Mouse (Mus musculus) MEL (cell line): ENCODE data around the gene Gm10190. TPM values are rescaled to one million over a fixed set of nuclear protein-coding genes. Genes with fewer than 3 reads are reported as not detected.
A peak's percentile ranks its signal among the peaks of the same experiment; 100 is the strongest.

Experiments
- DNase-seq: peaks from one replicate; pipeline ENCODE4 v3.0.0; 2011; ENCODE audit warnings: low read depth, low spot score
- H3K27ac ChIP-seq: 2 replicates; pipeline ENCODE4 v1.5.1; 2012; ENCODE audit warnings: low read depth, mild to moderate bottlenecking, control low read depth, low read length, moderate library complexity; ENCODE audit not compliant: control insufficient read depth
- H3K27me3 ChIP-seq, 2 experiments: fragments of 150-350 bp in 1 of 2; sonication (generic) in 1 of 2; 2 replicates each; pipeline ENCODE4 v1.6.1; 2012; ENCODE audit warnings: low read length in 2 of 2, mild to moderate bottlenecking in 2 of 2, improper control_type of control experiment in 1 of 2, moderate library complexity in 1 of 2; ENCODE audit not compliant: insufficient read depth in 2 of 2, control insufficient read depth in 1 of 2
- H3K36me3 ChIP-seq, 2 experiments: 2 replicates each; pipeline ENCODE4 v1.6.1; 2012 to 2014; ENCODE audit warnings: low read length in 2 of 2, improper control_type of control experiment in 1 of 2, inconsistent platforms in 1 of 2, mild to moderate bottlenecking in 1 of 2; ENCODE audit not compliant: insufficient read depth in 2 of 2, control insufficient read depth in 1 of 2
- H3K4me1 ChIP-seq, 2 experiments: fragments of 150-350 bp in 1 of 2; sonication (generic) in 1 of 2; 2 replicates each; pipeline ENCODE4 v1.6.1; 2012; ENCODE audit warnings: low read length in 2 of 2, improper control_type of control experiment in 1 of 2, mild to moderate bottlenecking in 1 of 2; ENCODE audit not compliant: insufficient read depth in 2 of 2, control insufficient read depth in 1 of 2
- H3K4me3 ChIP-seq, 2 experiments: fragments of 150-350 bp in 1 of 2; sonication (generic) in 1 of 2; 2 replicates each; pipeline ENCODE4 v1.5.1; 2012; ENCODE audit warnings: low read depth in 2 of 2, low read length in 2 of 2, mild to moderate bottlenecking in 2 of 2, moderate library complexity in 2 of 2, control low read depth in 1 of 2, improper control_type of control experiment in 1 of 2; ENCODE audit not compliant: control insufficient read depth in 1 of 2, insufficient read depth in 1 of 2
- H3K79me2 ChIP-seq: 2 replicates; pipeline ENCODE4 v1.6.1; 2012; ENCODE audit warnings: mild to moderate bottlenecking, low read length, moderate library complexity; ENCODE audit not compliant: control insufficient read depth, poor library complexity, insufficient read depth
- H3K9ac ChIP-seq: 2 replicates; pipeline ENCODE4 v1.6.1; 2012; ENCODE audit warnings: low read depth, mild to moderate bottlenecking, control low read depth, low read length, moderate library complexity; ENCODE audit not compliant: control insufficient read depth, poor library complexity, severe bottlenecking
- H3K9me3 ChIP-seq: fragments of 150-350 bp; sonication (generic); replicated peaks from 2 replicates; pipeline ENCODE4 v1.6.1; 2012; ENCODE audit warnings: mild to moderate bottlenecking, low read length, improper control_type of control experiment, moderate library complexity; ENCODE audit not compliant: insufficient read depth
- BHLHE40 ChIP-seq: IDR thresholded peaks from 2 replicates; pipeline ENCODE4 v1.6.1; 2012; ENCODE audit warnings: low read depth, mild to moderate bottlenecking, inconsistent platforms, low read length, improper control_type of control experiment, borderline replicate concordance
- CTCF ChIP-seq, 3 experiments: IDR thresholded peaks in 2 of 3; conservative IDR thresholded peaks in 1 of 3; 2 replicates each; pipeline ENCODE4 v1.5.1; 2011 to 2012; ENCODE audit warnings: low read length in 3 of 3, low read depth in 2 of 3, mild to moderate bottlenecking in 2 of 3, improper control_type of control experiment in 1 of 3, inconsistent platforms in 1 of 3, mixed read lengths in 1 of 3, moderate library complexity in 1 of 3; ENCODE audit not compliant: control insufficient read depth in 1 of 3, insufficient read depth in 1 of 3, poor library complexity in 1 of 3, severe bottlenecking in 1 of 3
- E2F4 ChIP-seq: IDR thresholded peaks from 2 replicates; pipeline ENCODE4 v1.6.1; 2011; ENCODE audit warnings: low read depth, low read length, improper control_type of control experiment, borderline replicate concordance
- EP300 ChIP-seq, 2 experiments: IDR thresholded peaks; 2 replicates each; pipeline ENCODE4 v1.6.1; 2011; ENCODE audit warnings: improper control_type of control experiment in 2 of 2, low read length in 2 of 2, low read depth in 1 of 2, mild to moderate bottlenecking in 1 of 2
- GATA1 ChIP-seq: IDR thresholded peaks from 2 replicates; pipeline ENCODE4 v1.6.1; 2011; ENCODE audit warnings: low read depth, low read length, improper control_type of control experiment
- MAX ChIP-seq: IDR thresholded peaks from 2 replicates; pipeline ENCODE4 v1.6.1; 2011; ENCODE audit warnings: low read length, improper control_type of control experiment
- MYB ChIP-seq: IDR thresholded peaks from 2 replicates; pipeline ENCODE4 v1.6.1; 2011; ENCODE audit warnings: mild to moderate bottlenecking, low read depth, low read length, improper control_type of control experiment
- MYC ChIP-seq: IDR thresholded peaks from 2 replicates; pipeline ENCODE4 v1.6.1; 2011; ENCODE audit warnings: low read depth, mild to moderate bottlenecking, low read length, improper control_type of control experiment, moderate library complexity
- NELFE ChIP-seq: IDR thresholded peaks from 2 replicates; pipeline ENCODE4 v1.6.1; 2011; ENCODE audit warnings: low read depth, low read length, improper control_type of control experiment
- POLR2A ChIP-seq, 2 experiments: IDR thresholded peaks; 2 replicates each; pipeline ENCODE4 v1.6.1; 2011 to 2012; ENCODE audit warnings: low read length in 2 of 2, mild to moderate bottlenecking in 2 of 2, control low read depth in 1 of 2, improper control_type of control experiment in 1 of 2, low read depth in 1 of 2, moderate library complexity in 1 of 2; ENCODE audit not compliant: control insufficient read depth in 1 of 2, insufficient read depth in 1 of 2, poor library complexity in 1 of 2
- POLR2AphosphoS2 ChIP-seq: IDR thresholded peaks from 2 replicates; pipeline ENCODE4 v1.6.1; 2011; ENCODE audit warnings: low read length, improper control_type of control experiment
- POLR2AphosphoS5 ChIP-seq: IDR thresholded peaks from 2 replicates; pipeline ENCODE4 v1.6.1; 2012; ENCODE audit warnings: low read depth, borderline replicate concordance, mild to moderate bottlenecking, inconsistent platforms, low read length, moderate library complexity, mixed read lengths
- RAD21 ChIP-seq: IDR thresholded peaks from 2 replicates; pipeline ENCODE4 v1.6.1; 2011; ENCODE audit warnings: mild to moderate bottlenecking, low read depth, low read length, improper control_type of control experiment
- SMC3 ChIP-seq: IDR thresholded peaks from 2 replicates; pipeline ENCODE4 v1.6.1; 2011; ENCODE audit warnings: low read depth, low read length, improper control_type of control experiment
- TAL1 ChIP-seq: IDR thresholded peaks from 2 replicates; pipeline ENCODE4 v1.6.1; 2012; ENCODE audit warnings: mild to moderate bottlenecking, inconsistent platforms, low read length, moderate library complexity, mixed read lengths
- UBTF ChIP-seq: IDR thresholded peaks from 2 replicates; pipeline ENCODE4 v1.6.1; 2012; ENCODE audit warnings: low read depth, mild to moderate bottlenecking, inconsistent platforms, low read length, improper control_type of control experiment, moderate library complexity, borderline replicate concordance; ENCODE audit not compliant: insufficient read depth
- USF1 ChIP-seq: IDR thresholded peaks from 2 replicates; pipeline ENCODE4 v1.6.1; 2014; ENCODE audit warnings: low read depth, mild to moderate bottlenecking, inconsistent platforms, low read length, improper control_type of control experiment, moderate library complexity
- USF2 ChIP-seq, 2 experiments: IDR thresholded peaks; 2 replicates each; pipeline ENCODE4 v1.6.1; 2011 to 2012; ENCODE audit warnings: improper control_type of control experiment in 2 of 2, low read length in 2 of 2, borderline replicate concordance in 1 of 2, inconsistent platforms in 1 of 2, low read depth in 1 of 2, mild to moderate bottlenecking in 1 of 2; ENCODE audit not compliant: insufficient read depth in 1 of 2
- polyA plus RNA-seq, 2 experiments: library from polyadenylated mRNA; stranded (reverse) in 1 of 2; unstranded in 1 of 2; fragments of >175 nt in 1 of 2; fragments of >200 nt in 1 of 2; gene quantifications; 2 replicates each; pipeline versions ENCODE4 v1.2.1 to v1.2.4; 2012; ENCODE audit warnings: low replicate concordance in 2 of 2, low read depth in 1 of 2; ENCODE audit not compliant: insufficient read length in 2 of 2, insufficient read depth in 1 of 2, missing spikeins in 1 of 2
- total RNA-seq: library from RNA; depleted of rRNA; stranded (reverse); fragments of 300-350 nt; gene quantifications from 2 replicates; pipeline ENCODE4 v1.2.3, GENCODE M21; 2012

The Gm10190 gene
- total and polyA plus RNA-seq, 3 experiments, result not detected

- TF ChIP-seq MYC, result peak; percentile 77
- no peak for TF ChIP-seq UBTF
- TF ChIP-seq CTCF (IDR thresholded peaks at IDR 0.05 in 2 of 3, conservative IDR thresholded peaks at IDR 0.05 in 1 of 3; ENCODE audit: control insufficient read depth in 1 of 3, insufficient read depth in 1 of 3, low read depth in 2 of 3, low read length in 3 of 3, poor library complexity in 1 of 3, severe bottlenecking in 1 of 3), result peak; percentile 7 to 62 (median 37); a peak in 4 of 6 replicates
- TF ChIP-seq SMC3, result peak; percentile 55
- no peak for TF ChIP-seq TAL1
- TF ChIP-seq EP300 (IDR thresholded peaks at IDR 0.05; ENCODE audit: low read depth in 1 of 2, low read length in 2 of 2), result no peak
- TF ChIP-seq RAD21, result peak; percentile 46
- TF ChIP-seq, all 39 proteins: peak for 4
- Histone ChIP-seq H3K4me3 (no peak overlapping the region), H3K79me2 (no peaks in the 10 kb centered on the region), H3K9me3 (no peaks in the 10 kb centered on the region), H3K4me1 (no peaks in the 10 kb centered on the region), H3K27ac (no peak overlapping the region), H3K27me3 (no peaks in the 10 kb centered on the region), H3K9ac (no peak overlapping the region), H3K36me3 (peaks cover 0 to 69% of the 10 kb centered on the region in 2 experiments; a peak in 2 of 4 replicates)
- DNase-seq, result peak; percentile 41
Observed at GRCm38 (mm10) chr17:80411182-80411581, 37.8 kb upstream of the Gm10190 start.

- H3K27ac ChIP-seq, result no peak overlapping the region
- H3K9ac ChIP-seq, result no peak overlapping the region
- H3K27me3 ChIP-seq, result no peaks in the 10 kb centered on the region
- H3K9me3 ChIP-seq, result no peaks in the 10 kb centered on the region
- no peak for DNase-seq
- peaks cover 0 to 32% of the 10 kb centered on the region in 2 experiments; a peak in 2 of 4 replicates for H3K36me3 ChIP-seq
- TF ChIP-seq MYB (no peak), POLR2A (IDR thresholded peaks at IDR 0.05; ENCODE audit: control insufficient read depth in 1 of 2, insufficient read depth in 1 of 2, low read depth in 1 of 2, low read length in 2 of 2, poor library complexity in 1 of 2) (no peak), USF2 (IDR thresholded peaks at IDR 0.05; ENCODE audit: borderline replicate concordance in 1 of 2, insufficient read depth in 1 of 2, low read depth in 1 of 2, low read length in 2 of 2) (no peak), MAX (no peak), USF1 (no peak), POLR2AphosphoS5 (no peak), GATA1 (no peak), NELFE (no peak), E2F4 (no peak), BHLHE40 (no peak), POLR2AphosphoS2 (no peak)
- H3K79me2 ChIP-seq, result no peaks in the 10 kb centered on the region
- no peak overlapping the region for H3K4me3 ChIP-seq
- H3K4me1 ChIP-seq, result no peaks in the 10 kb centered on the region
Observed at GRCm38 (mm10) chr17:80398243-80398642, 24.9 kb upstream of the Gm10190 start.
